Mouse (Mus musculus) midbrain, embryonic 15.5 days (tissue): ENCODE measurements at regions not wholly inside any gene's neighbourhood (a gene's known extent, or its start where the extent isn't known, plus 50 kb on each side); places are given as distances from the start of the nearest gene placed in this dataset.

Experiments used
- ATAC-seq: fragments of 200-750 bp; cut with Nextera tagmentation; replicated peaks from 2 replicates; pipeline ENCODE4 v1.8.0; 2017; ENCODE audit warnings: moderate TSS enrichment
- H3K27ac ChIP-seq: fragments of 300-500 bp; sonication (generic); 2 replicates; pipeline ENCODE4 v1.5.1; 2015; ENCODE audit warnings: mild to moderate bottlenecking, inconsistent platforms
- H3K27me3 ChIP-seq: fragments of 300-500 bp; sonication (generic); replicated peaks from 2 replicates; pipeline ENCODE4 v1.6.1; 2015; ENCODE audit warnings: inconsistent platforms
- H3K36me3 ChIP-seq: fragments of 300-500 bp; sonication (generic); replicated peaks from 2 replicates; pipeline ENCODE4 v1.6.1; 2015; ENCODE audit warnings: inconsistent platforms
- H3K4me1 ChIP-seq: fragments of 300-500 bp; sonication (generic); 2 replicates; pipeline ENCODE4 v1.6.1; 2015; ENCODE audit warnings: inconsistent platforms
- H3K4me2 ChIP-seq: fragments of 300-500 bp; sonication (generic); 2 replicates; pipeline ENCODE4 v1.6.1; 2015; ENCODE audit warnings: inconsistent platforms, mild to moderate bottlenecking, moderate library complexity
- H3K4me3 ChIP-seq: fragments of 300-500 bp; sonication (generic); 2 replicates; pipeline ENCODE4 v1.5.1; 2015; ENCODE audit warnings: mild to moderate bottlenecking, inconsistent platforms
- H3K9ac ChIP-seq: fragments of 300-500 bp; sonication (generic); 2 replicates; pipeline ENCODE4 v1.6.1; 2015; ENCODE audit warnings: mild to moderate bottlenecking, inconsistent platforms
- H3K9me3 ChIP-seq: fragments of 300-500 bp; sonication (generic); 2 replicates; pipeline ENCODE4 v1.6.1; 2016; ENCODE audit warnings: inconsistent platforms
- WGBS: fragments of 180-500 bp; shearing (Covaris S2); methylation state at CpG from one replicate; pipeline ENCODE4 v1.1.7; 2015; ENCODE audit warnings: mixed read lengths; 5-methylcytosine and 5-hydroxymethylcytosine counted together

DNA sequence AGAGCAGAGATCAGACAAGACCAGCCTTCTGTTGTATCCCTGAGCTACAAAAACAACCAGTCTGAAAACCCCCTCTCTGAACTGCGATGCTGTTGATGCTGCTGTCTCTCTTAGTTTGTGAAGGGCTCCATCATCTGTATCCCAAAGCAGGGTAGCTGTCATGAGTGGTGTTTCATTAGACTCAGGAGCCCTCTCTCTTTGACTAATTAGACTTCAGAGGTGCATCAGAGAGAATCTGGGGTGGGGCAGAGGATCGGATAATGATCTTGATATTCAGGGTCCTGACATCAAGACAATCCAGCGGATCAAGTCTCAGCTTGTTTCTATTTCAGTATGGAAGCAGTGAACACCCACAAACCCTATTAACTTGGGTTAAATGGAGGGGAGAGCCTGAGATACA lies 70.6 kb upstream of the Slc24a4 start:
- Histone ChIP-seq H3K27ac (peak overlapping the region; percentile 58; the same call in 1 of the 2 replicates), H3K4me3 (no peak overlapping the region), H3K4me2 (no peak overlapping the region), H3K4me1 (peaks cover 11% of the 10 kb centered on the region), H3K27me3 (no peaks in the 10 kb centered on the region), H3K9me3 (no peaks in the 10 kb centered on the region), H3K9ac (no peak overlapping the region), H3K36me3 (no peaks in the 10 kb centered on the region)
- 19% methylated on average over 3 of the region's 3 CpGs for WGBS
- peak; percentile 74 for ATAC-seq

- H3K27ac ChIP-seq = peak overlapping the region; percentile 58
- peak; percentile 72 for ATAC-seq
- no peak overlapping the region for H3K4me2 ChIP-seq
- H3K4me1 ChIP-seq = peaks cover 11% of the 10 kb centered on the region
- H3K9me3 ChIP-seq = no peaks in the 10 kb centered on the region
- H3K4me3 ChIP-seq = no peak overlapping the region
- no peak overlapping the region for H3K9ac ChIP-seq
- H3K36me3 ChIP-seq = no peaks in the 10 kb centered on the region
- 36% methylated on average over 3 of the region's 3 CpGs for WGBS
- H3K27me3 ChIP-seq = no peaks in the 10 kb centered on the region
Observed at GRCm38 (mm10) chr12:102058428-102058827, 70.1 kb upstream of the Slc24a4 start.

GRCm38 (mm10) chr12:102061096-102061495 lies 67.4 kb upstream of the Slc24a4 start:
- Histone ChIP-seq H3K27me3 (no peaks in the 10 kb centered on the region), H3K4me1 (peaks cover 11% of the 10 kb centered on the region), H3K9me3 (no peaks in the 10 kb centered on the region), H3K36me3 (no peaks in the 10 kb centered on the region), H3K4me2 (no peak overlapping the region), H3K27ac (no peak overlapping the region), H3K9ac (no peak overlapping the region), H3K4me3 (no peak overlapping the region)
- no peak for ATAC-seq
- WGBS = 71% methylated on average over 5 of the region's 5 CpGs

GRCm38 (mm10) chr12:102061657-102062614 lies 66.6 kb upstream of the Slc24a4 start:
- Histone ChIP-seq H3K4me2 (no peak overlapping the region), H3K4me3 (no peak overlapping the region), H3K27me3 (no peaks in the 10 kb centered on the region), H3K9me3 (no peaks in the 10 kb centered on the region), H3K27ac (no peak overlapping the region), H3K36me3 (no peaks in the 10 kb centered on the region), H3K4me1 (peaks cover 11% of the 10 kb centered on the region), H3K9ac (no peak overlapping the region)
- no peak for ATAC-seq
- 79% methylated on average over 7 of the region's 7 CpGs for WGBS

- WGBS = 78% methylated on average over 7 of the region's 7 CpGs
- ATAC-seq = no peak
- no peak overlapping the region for H3K4me3 ChIP-seq
Observed at GRCm38 (mm10) chr12:102062648-102063047, 65.9 kb upstream of the Slc24a4 start.

GRCm38 (mm10) chr12:102063211-102063610 lies 65.3 kb upstream of the Slc24a4 start:
- Histone ChIP-seq H3K4me2 (no peak overlapping the region), H3K27me3 (no peaks in the 10 kb centered on the region), H3K27ac (no peak overlapping the region), H3K4me1 (peaks cover 8% of the 10 kb centered on the region), H3K9ac (no peak overlapping the region), H3K36me3 (no peaks in the 10 kb centered on the region), H3K9me3 (no peaks in the 10 kb centered on the region), H3K4me3 (no peak overlapping the region)
- no peak for ATAC-seq
- 87% methylated on average over 6 of the region's 6 CpGs for WGBS

More at GRCm38 (mm10) chr12:102062648-102063047, 65.9 kb upstream of the Slc24a4 start:
- H3K27ac ChIP-seq = no peak overlapping the region
- peaks cover 11% of the 10 kb centered on the region for H3K4me1 ChIP-seq
- H3K4me2 ChIP-seq = no peak overlapping the region
- H3K36me3 ChIP-seq = no peaks in the 10 kb centered on the region
- no peaks in the 10 kb centered on the region for H3K27me3 ChIP-seq
- H3K9ac ChIP-seq = no peak overlapping the region
- no peaks in the 10 kb centered on the region for H3K9me3 ChIP-seq

- Histone ChIP-seq H3K4me3 (no peak overlapping the region), H3K4me1 (no peaks in the 10 kb centered on the region), H3K27me3 (no peaks in the 10 kb centered on the region), H3K9me3 (no peaks in the 10 kb centered on the region), H3K4me2 (no peak overlapping the region), H3K36me3 (no peaks in the 10 kb centered on the region), H3K27ac (no peak overlapping the region), H3K9ac (no peak overlapping the region)
- no peak for ATAC-seq
- 38% methylated on average over 5 of the region's 5 CpGs for WGBS
Observed at GRCm38 (mm10) chr12:102064710-102065325, 63.7 kb upstream of the Slc24a4 start.

DNA sequence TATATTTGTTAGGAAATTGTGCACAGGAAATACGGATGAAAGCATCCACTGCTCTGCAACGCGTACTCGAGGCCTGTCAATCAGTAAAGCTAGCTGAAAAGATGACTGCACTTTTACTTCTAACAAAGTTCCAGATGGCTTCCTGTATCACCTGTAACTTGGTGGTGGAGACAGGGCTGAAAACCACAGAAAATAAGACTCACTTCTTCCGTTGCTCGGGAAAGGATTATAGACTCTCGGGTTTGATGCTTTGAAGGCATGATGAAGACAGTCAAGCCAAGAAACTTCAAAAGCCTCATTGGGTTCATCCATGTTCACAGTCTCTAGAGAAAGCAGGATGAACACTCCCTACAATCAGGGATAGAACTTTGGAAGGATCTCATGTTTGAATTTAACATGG lies 60.8 kb upstream of the Slc24a4 start:
- Histone ChIP-seq H3K36me3 (no peaks in the 10 kb centered on the region), H3K9ac (no peak overlapping the region), H3K27ac (no peak overlapping the region), H3K4me1 (peaks cover 2% of the 10 kb centered on the region; the same call in 1 of the 2 replicates), H3K27me3 (no peaks in the 10 kb centered on the region), H3K4me2 (no peak overlapping the region), H3K9me3 (no peaks in the 10 kb centered on the region), H3K4me3 (no peak overlapping the region)
- WGBS = 94% methylated on average over 7 of the region's 7 CpGs
- ATAC-seq = no peak

GRCm38 (mm10) chr12:102069521-102070201 lies 58.9 kb upstream of the Slc24a4 start:
- 80% methylated on average over 10 of the region's 10 CpGs for WGBS
- Histone ChIP-seq H3K27ac (no peak overlapping the region), H3K4me1 (peaks cover 2% of the 10 kb centered on the region; the same call in 1 of the 2 replicates), H3K4me2 (no peak overlapping the region), H3K9ac (no peak overlapping the region), H3K27me3 (no peaks in the 10 kb centered on the region), H3K4me3 (no peak overlapping the region), H3K9me3 (no peaks in the 10 kb centered on the region), H3K36me3 (no peaks in the 10 kb centered on the region)
- ATAC-seq = no peak

- 0 out of 2 replicates have a peak, but pooled peaks have one; percentile 30 for ATAC-seq
- Histone ChIP-seq H3K4me1 (peaks cover 2% of the 10 kb centered on the region; the same call in 1 of the 2 replicates), H3K4me3 (no peak overlapping the region), H3K9me3 (no peaks in the 10 kb centered on the region), H3K9ac (no peak overlapping the region), H3K27me3 (no peaks in the 10 kb centered on the region), H3K27ac (no peak overlapping the region), H3K4me2 (no peak overlapping the region), H3K36me3 (no peaks in the 10 kb centered on the region)
- WGBS = 64% methylated on average over 9 of the region's 9 CpGs
Observed at GRCm38 (mm10) chr12:102071888-102072619, 56.5 kb upstream of the Slc24a4 start.

DNA sequence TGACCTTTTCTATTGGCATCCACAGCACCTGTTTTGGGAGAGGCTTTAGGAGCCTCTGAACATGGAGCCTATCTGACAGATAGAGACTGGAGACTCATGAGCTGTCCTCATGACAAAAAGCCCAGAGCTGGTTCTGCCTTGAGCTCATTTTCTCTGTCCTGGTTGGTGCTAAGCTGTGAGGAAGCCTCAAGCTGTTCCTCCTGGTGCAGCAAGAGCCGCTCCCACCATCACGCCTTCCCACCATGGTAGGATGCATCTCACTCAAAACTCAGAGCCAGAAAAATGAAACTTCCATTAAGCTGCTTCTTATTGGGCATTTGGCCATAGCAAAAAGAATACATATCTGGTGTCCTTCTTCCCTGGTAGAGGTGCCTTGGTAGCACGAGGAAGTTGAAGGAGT lies 55.0 kb upstream of the Slc24a4 start:
- H3K9ac ChIP-seq = no peak overlapping the region
- WGBS = 93% methylated on average over 3 of the region's 3 CpGs
- no peak for ATAC-seq
- H3K4me1 ChIP-seq = peaks cover 2% of the 10 kb centered on the region; the same call in 1 of the 2 replicates
- H3K4me3 ChIP-seq = no peak overlapping the region
- no peak overlapping the region for H3K27ac ChIP-seq
- H3K9me3 ChIP-seq = no peaks in the 10 kb centered on the region
- no peak overlapping the region for H3K4me2 ChIP-seq
- no peaks in the 10 kb centered on the region for H3K36me3 ChIP-seq
- H3K27me3 ChIP-seq = no peaks in the 10 kb centered on the region
